Mouse (Mus musculus) layer of hippocampus, adult 8-10 months (tissue): ENCODE data around the gene Rcor2. TPM values are rescaled to one million over a fixed set of nuclear protein-coding genes. Genes with fewer than 3 reads are reported as not detected.

Experiments
- DNase-seq, 2 experiments: peaks; one replicate each; pipeline ENCODE4 v3.0.0; 2022; ENCODE audit warnings: low spot score in 2 of 2
- total RNA-seq, 4 experiments: library from RNA; stranded (reverse); gene quantifications; 2 replicates each; pipeline ENCODE4 v1.2.4; 2022

Gene Rcor2
- total RNA-seq, 4 experiments from 2014 or later = 12.7 to 17.0 (median 14.6) TPM

DNA sequence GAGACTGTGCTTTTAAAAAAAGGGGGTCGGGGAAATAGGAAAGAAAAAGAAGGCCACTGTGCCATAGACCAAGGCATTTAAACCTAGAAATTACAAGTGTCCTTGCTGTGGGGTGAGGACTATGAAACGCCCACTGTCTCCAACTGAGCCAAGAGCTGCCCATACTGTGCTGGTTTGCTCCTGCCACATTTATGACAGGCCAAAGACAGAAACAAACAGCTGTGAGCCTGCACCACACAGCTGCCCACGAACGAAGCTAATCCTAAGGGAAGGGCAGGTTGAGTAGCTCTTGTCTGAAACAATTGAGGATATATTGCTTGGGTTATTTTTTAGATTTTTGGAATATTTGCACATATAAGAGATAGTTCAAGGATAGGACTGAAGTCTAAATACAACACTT lies 49.7 kb downstream of the Rcor2 start:
- DNase-seq = no peak

DNA sequence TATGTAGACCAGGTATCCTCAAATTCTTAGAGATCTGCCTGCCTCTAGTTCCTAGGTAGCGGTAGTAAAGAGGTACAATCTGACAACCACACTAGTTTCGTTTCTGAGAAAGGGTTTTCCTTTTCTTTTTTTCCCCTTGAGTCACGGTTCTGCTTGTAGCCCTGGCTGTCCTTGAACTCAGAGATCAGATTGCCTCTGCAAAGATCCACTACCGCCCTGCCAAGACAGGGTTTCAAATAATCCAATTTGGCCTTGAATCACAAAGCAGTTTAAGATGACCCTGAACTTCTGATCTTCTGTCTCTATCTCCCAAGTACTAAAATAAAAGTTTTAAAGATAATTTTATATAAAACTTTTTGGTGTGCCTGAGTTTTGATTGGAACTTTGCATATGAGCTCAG lies 50.6 kb downstream of the Rcor2 start:
- DNase-seq = no peak

- DNase-seq = no peak
Observed at GRCm38 (mm10) chr19:7320181-7320580, 53.1 kb downstream of the Rcor2 start.

DNA sequence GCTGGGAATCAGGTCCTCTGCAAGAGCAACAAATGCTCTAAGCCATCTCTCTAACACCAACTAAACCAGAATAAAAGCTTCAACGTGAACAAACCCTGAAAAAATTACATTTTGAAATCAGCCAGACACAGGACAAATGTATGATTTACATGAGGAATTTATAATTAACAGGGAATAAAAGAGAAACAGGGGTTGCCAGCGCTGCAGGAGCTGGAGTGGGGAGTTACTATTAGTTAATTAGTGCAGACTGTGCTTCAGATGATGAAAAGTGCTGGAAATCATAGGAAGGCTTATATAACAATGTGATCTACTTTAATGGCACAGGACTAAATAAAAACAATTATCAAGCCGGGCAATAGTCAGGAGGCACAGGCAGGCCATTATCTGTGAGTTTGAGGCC lies 54.3 kb downstream of the Rcor2 start:
- no peak for DNase-seq

Other genes with a start within 250 kb of the Rcor2 start
- 10 to 100 TPM in 2 of 4 experiments, 1 to 10 TPM in 2; 3.7 to 17.8 (median 9.2) TPM for gene Fermt3, start 247.9 kb upstream of the Rcor2 start, total RNA-seq
- 100 to 1,000 TPM; 155 to 228 (median 191) TPM for gene Stip1, start 227.4 kb upstream of the Rcor2 start, total RNA-seq
- 10 to 100 TPM; 19.2 to 21.4 (median 20.1) TPM for gene Macrod1, start 210.5 kb upstream of the Rcor2 start, total RNA-seq
- gene Flrt1, start 161.6 kb upstream of the Rcor2 start, total RNA-seq = 10 to 100 TPM; 18.9 to 23.5 (median 21.5) TPM
- 100 to 1,000 TPM; 277 to 297 (median 291) TPM for gene Otub1, start 61.0 kb upstream of the Rcor2 start, total RNA-seq
- gene Cox8a, start 49.7 kb upstream of the Rcor2 start, total RNA-seq = 1,000 to 10,000 TPM; 1,017 to 1,089 (median 1,062) TPM
- 10 to 100 TPM; 34.6 to 44.2 (median 36.6) TPM for gene Naa40, start 26.1 kb upstream of the Rcor2 start, total RNA-seq
- gene Mark2, start 74.5 kb downstream of the Rcor2 start, total RNA-seq = 100 to 1,000 TPM; 101 to 135 (median 120) TPM
- 10 to 100 TPM; 31.8 to 36.3 (median 33.9) TPM for gene Spindoc, start 115.7 kb downstream of the Rcor2 start, total RNA-seq
- 10 to 100 TPM; 37.1 to 44.0 (median 40.6) TPM for gene 2700081O15Rik, start 150.3 kb downstream of the Rcor2 start, total RNA-seq
- gene Rtn3, start 216.0 kb downstream of the Rcor2 start, total RNA-seq = 100 to 1,000 TPM; 723 to 801 (median 747) TPM
- 10 to 100 TPM; 24.8 to 27.1 (median 26.2) TPM for gene Atl3, start 226.7 kb downstream of the Rcor2 start, total RNA-seq